Mouse (Mus musculus): Measurements from ENCODE around the gene Ccr10. TPM values are rescaled to one million over a fixed set of nuclear protein-coding genes. Genes with fewer than 3 reads are reported as not detected.

The Ccr10 gene
- polyA plus RNA-seq, 1 experiment: 1.0 TPM

Other genes starting within 250 kb of the Ccr10 start
- gene Stat3, start 235.9 kb downstream of the Ccr10 start, polyA plus RNA-seq (2012; rRNA removed): 45.0 and 47.5 TPM in 2 replicates
- 14.9 and 15.6 TPM in 2 replicates for gene Cavin1, start 204.6 kb downstream of the Ccr10 start, polyA plus RNA-seq (2012; rRNA removed)
- 294 and 298 TPM in 2 replicates for gene Atp6v0a1, start 166.0 kb downstream of the Ccr10 start, polyA plus RNA-seq (2012; rRNA removed)
- 12.7 and 15.8 TPM in 2 replicates for gene Naglu, start 105.4 kb downstream of the Ccr10 start, polyA plus RNA-seq (2012; rRNA removed)
- gene Hsd17b1, start 97.0 kb downstream of the Ccr10 start, polyA plus RNA-seq (2012; rRNA removed): 0.84 and 0.93 TPM in 2 replicates
- gene Coasy, start 92.9 kb downstream of the Ccr10 start, polyA plus RNA-seq (2012; rRNA removed): 34.1 and 36.7 TPM in 2 replicates
- gene Mlx, start 88.2 kb downstream of the Ccr10 start, polyA plus RNA-seq (2012; rRNA removed): 54.9 and 55.8 TPM in 2 replicates
- 4.7 and 5.3 TPM in 2 replicates for gene Psmc3ip, start 80.0 kb downstream of the Ccr10 start, polyA plus RNA-seq (2012; rRNA removed)
- 87.3 and 90.1 TPM in 2 replicates for gene Retreg3, start 55.5 kb downstream of the Ccr10 start, polyA plus RNA-seq (2012; rRNA removed)
- 39.1 and 39.3 TPM in 2 replicates for gene Tubg1, start 55.5 kb downstream of the Ccr10 start, polyA plus RNA-seq (2012; rRNA removed)
- gene Tubg2, start 19.5 kb downstream of the Ccr10 start, polyA plus RNA-seq (2012; rRNA removed): 44.3 and 47.8 TPM in 2 replicates
- gene Cntnap1, start 4.9 kb downstream of the Ccr10 start, polyA plus RNA-seq (2012; rRNA removed): 151 and 169 TPM in 2 replicates
- gene Plekhh3, start 4.1 kb downstream of the Ccr10 start, polyA plus RNA-seq (2012; rRNA removed): 67.6 and 71.0 TPM in 2 replicates
- gene Ezh1, start 51.0 kb upstream of the Ccr10 start, polyA plus RNA-seq (2012; rRNA removed): 64.4 and 70.7 TPM in 2 replicates
- gene Ramp2, start 70.6 kb upstream of the Ccr10 start, polyA plus RNA-seq (2012; rRNA removed): 50.3 and 52.7 TPM in 2 replicates
- 66.8 and 67.0 TPM in 2 replicates for gene Vps25, start 78.3 kb upstream of the Ccr10 start, polyA plus RNA-seq (2012; rRNA removed)
- 2.6 and 3.1 TPM in 2 replicates for gene Wnk4, start 85.1 kb upstream of the Ccr10 start, polyA plus RNA-seq (2012; rRNA removed)
- 0.65 TPM in 2 replicates for gene Cntd1, start 103.6 kb upstream of the Ccr10 start, polyA plus RNA-seq (2012; rRNA removed)
- 174 and 218 TPM in 2 replicates for gene Coa3, start 103.7 kb upstream of the Ccr10 start, polyA plus RNA-seq (2012; rRNA removed)
- 122 and 132 TPM in 2 replicates for gene Becn1, start 126.8 kb upstream of the Ccr10 start, polyA plus RNA-seq (2012; rRNA removed)
- 98.4 and 100 TPM in 2 replicates for gene Psme3, start 140.8 kb upstream of the Ccr10 start, polyA plus RNA-seq (2012; rRNA removed)
- gene Aoc2, start 149.6 kb upstream of the Ccr10 start, polyA plus RNA-seq (2012; rRNA removed): 2.9 and 3.0 TPM in 2 replicates
- 0.75 and 0.76 TPM in 2 replicates for gene Aoc3, start 155.2 kb upstream of the Ccr10 start, polyA plus RNA-seq (2012; rRNA removed)
- gene G6pc, start 192.1 kb upstream of the Ccr10 start, polyA plus RNA-seq (2012; rRNA removed): 0.08 TPM in 1 of 2 replicates, not detected in the other
- gene Aarsd1, start 242.2 kb upstream of the Ccr10 start, polyA plus RNA-seq (2012; rRNA removed): 53.2 and 55.3 TPM in 2 replicates
- gene Gm27029, start 249.4 kb upstream of the Ccr10 start, polyA plus RNA-seq (2012; rRNA removed): 2.9 and 3.1 TPM in 2 replicates
- 31.8 and 32.0 TPM in 2 replicates for gene Rundc1, start 249.6 kb upstream of the Ccr10 start, polyA plus RNA-seq (2012; rRNA removed)
- 1.2 and 1.8 TPM in 2 replicates for gene Ptges3l, start 249.9 kb upstream of the Ccr10 start, polyA plus RNA-seq (2012; rRNA removed)

Measured in cerebellum, adult 2 months (tissue).